Mouse (Mus musculus): ENCODE results near the gene Aebp2.

- no peak for TF ChIP-seq CTCF (IDR thresholded peaks at IDR 0.05; ENCODE audit: low read depth)
- TF ChIP-seq EP300 (IDR thresholded peaks at IDR 0.05; ENCODE audit: low read depth) = no peak
These were observed 6.9 kb downstream of the Aebp2 start for GRCm38 (mm10) chr6:140629176-140629859.
